Mouse (Mus musculus) midbrain, embryonic 16.5 days (tissue): ENCODE measurements around the gene Tmem232. TPM values are rescaled to one million over a fixed set of nuclear protein-coding genes. Genes with fewer than 3 reads are reported as not detected.
A peak's percentile ranks its signal among the peaks of the same experiment; 100 is the strongest.
"Not testable (repeated sequence)": the region's sequence is repeated elsewhere in the genome, so short reads cannot be mapped to it uniquely, and the experiment has no call there.

Experiments used
- ATAC-seq: fragments of 200-750 bp; cut with Nextera tagmentation; 2 replicates; pipeline ENCODE4 v1.8.0; 2017; ENCODE audit warnings: moderate TSS enrichment
- H3K27ac ChIP-seq: fragments of 300-500 bp; sonication (generic); 2 replicates; pipeline ENCODE4 v1.5.1; 2014; ENCODE audit warnings: mild to moderate bottlenecking, low read length, mixed read lengths
- H3K27me3 ChIP-seq: fragments of 300-500 bp; sonication (generic); 2 replicates; pipeline ENCODE4 v1.6.1; 2014; ENCODE audit warnings: low read depth, low read length, mixed read lengths; ENCODE audit not compliant: control insufficient read depth, insufficient read depth
- H3K36me3 ChIP-seq: fragments of 300-500 bp; sonication (generic); 2 replicates; pipeline ENCODE4 v1.6.1; 2014; ENCODE audit warnings: mild to moderate bottlenecking, low read length, moderate library complexity, mixed read lengths; ENCODE audit not compliant: control insufficient read depth, insufficient read depth
- H3K4me1 ChIP-seq: fragments of 300-500 bp; sonication (generic); 2 replicates; pipeline ENCODE4 v1.6.1; 2014; ENCODE audit warnings: mild to moderate bottlenecking, low read length, mixed read lengths; ENCODE audit not compliant: control insufficient read depth, insufficient read depth
- H3K4me2 ChIP-seq: fragments of 300-500 bp; sonication (generic); 2 replicates; pipeline ENCODE4 v1.6.1; 2014; ENCODE audit warnings: mild to moderate bottlenecking, low read length, mixed read lengths
- H3K4me3 ChIP-seq: fragments of 300-500 bp; sonication (generic); 2 replicates; pipeline ENCODE4 v1.5.1; 2014; ENCODE audit warnings: low read depth, mild to moderate bottlenecking, low read length, moderate library complexity, mixed read lengths
- H3K9ac ChIP-seq: fragments of 300-500 bp; sonication (generic); 2 replicates; pipeline ENCODE4 v1.6.1; 2014; ENCODE audit warnings: low read depth, low read length, mixed read lengths
- H3K9me3 ChIP-seq: fragments of 300-500 bp; sonication (generic); replicated peaks from 2 replicates; pipeline ENCODE4 v1.6.1; 2014; ENCODE audit warnings: mild to moderate bottlenecking, low read length, mixed read lengths; ENCODE audit not compliant: control insufficient read depth, poor library complexity, severe bottlenecking
- WGBS: fragments of 180-500 bp; shearing (Covaris S2); extraction: QIAGEN DNeasy Blood & Tissue Kit; methylation state at CpG from one replicate; pipeline ENCODE4 v1.1.7; 2014; 5-methylcytosine and 5-hydroxymethylcytosine counted together
- polyA plus RNA-seq: library from polyadenylated mRNA; unstranded; fragments of >200 nt; fragmentation: Nextera tagmentation; extraction: Ambion mirVana; gene quantifications from 2 replicates; pipeline ENCODE4 v1.2.1, GENCODE M21; 2015

Gene Tmem232
- polyA plus RNA-seq, 1 experiment from 2014 or later, result 0.92 TPM

GRCm38 (mm10) chr17:65450818-65451217 lies 89.8 kb downstream of the Tmem232 start:
- Histone ChIP-seq H3K36me3 (no peaks in the 10 kb centered on the region), H3K9me3 (no peaks in the 10 kb centered on the region), H3K4me3 (no peak overlapping the region), H3K27me3 (no peaks in the 10 kb centered on the region), H3K4me1 (no peaks in the 10 kb centered on the region), H3K4me2 (no peak overlapping the region), H3K27ac (no peak overlapping the region), H3K9ac (no peak overlapping the region)
- ATAC-seq, result no peak

GRCm38 (mm10) chr17:65437906-65438305 lies 102.7 kb downstream of the Tmem232 start:
- WGBS, result 92% methylated on average over 12 of the region's 12 CpGs
- not testable (repeated sequence) for ATAC-seq

GRCm38 (mm10) chr17:65419124-65419523 lies 121.5 kb downstream of the Tmem232 start:
- Histone ChIP-seq H3K27me3 (no peaks in the 10 kb centered on the region), H3K27ac (no peak overlapping the region), H3K4me1 (no peaks in the 10 kb centered on the region), H3K9me3 (no peaks in the 10 kb centered on the region), H3K9ac (no peak overlapping the region), H3K4me3 (no peak overlapping the region), H3K4me2 (no peak overlapping the region), H3K36me3 (no peaks in the 10 kb centered on the region)
- ATAC-seq, result no peak

More at GRCm38 (mm10) chr17:65437906-65438305, 102.7 kb downstream of the Tmem232 start:
- not testable (repeated sequence) for H3K27me3 ChIP-seq, H3K4me2 ChIP-seq, H3K4me1 ChIP-seq, H3K36me3 ChIP-seq, H3K27ac ChIP-seq, H3K4me3 ChIP-seq, H3K9ac ChIP-seq, H3K9me3 ChIP-seq

- H3K27me3 ChIP-seq, result no peaks in the 10 kb centered on the region
- peak overlapping the region; percentile 31; the same call in 1 of the 2 replicates for H3K4me2 ChIP-seq
- no peak overlapping the region for H3K4me3 ChIP-seq
- no peak for ATAC-seq
- H3K4me1 ChIP-seq, result peaks cover 7% of the 10 kb centered on the region
- no peaks in the 10 kb centered on the region for H3K36me3 ChIP-seq
- WGBS, result 11% methylated on average over 9 of the region's 9 CpGs
- no peak overlapping the region for H3K9ac ChIP-seq
- H3K27ac ChIP-seq, result no peak overlapping the region
- no peaks in the 10 kb centered on the region for H3K9me3 ChIP-seq
Measured at GRCm38 (mm10) chr17:65405309-65405708, 135.3 kb downstream of the Tmem232 start.

- Histone ChIP-seq H3K36me3 (no peaks in the 10 kb centered on the region), H3K4me1 (peaks cover 7% of the 10 kb centered on the region), H3K9ac (no peak overlapping the region), H3K27ac (no peak overlapping the region), H3K4me3 (no peak overlapping the region), H3K27me3 (no peaks in the 10 kb centered on the region), H3K9me3 (no peaks in the 10 kb centered on the region), H3K4me2 (no peak overlapping the region)
- ATAC-seq, result no peak
- 89% methylated on average over 1 of the region's 1 CpGs for WGBS
Measured at GRCm38 (mm10) chr17:65400914-65401313, 139.7 kb downstream of the Tmem232 start.

GRCm38 (mm10) chr17:65384411-65384962 lies 156.1 kb downstream of the Tmem232 start:
- 58% methylated on average over 9 of the region's 9 CpGs for WGBS
- Histone ChIP-seq H3K27me3 (no peaks in the 10 kb centered on the region), H3K9ac (no peak overlapping the region), H3K4me1 (no peaks in the 10 kb centered on the region), H3K4me3 (no peak overlapping the region), H3K9me3 (no peaks in the 10 kb centered on the region), H3K4me2 (no peak overlapping the region), H3K36me3 (no peaks in the 10 kb centered on the region), H3K27ac (no peak overlapping the region)
- ATAC-seq, result no peak

GRCm38 (mm10) chr17:65370034-65370780 lies 170.4 kb downstream of the Tmem232 start:
- Histone ChIP-seq H3K36me3 (no peaks in the 10 kb centered on the region), H3K4me3 (no peak overlapping the region), H3K4me2 (no peak overlapping the region), H3K9me3 (no peaks in the 10 kb centered on the region), H3K27ac (no peak overlapping the region), H3K27me3 (no peaks in the 10 kb centered on the region), H3K4me1 (no peaks in the 10 kb centered on the region), H3K9ac (no peak overlapping the region)
- no peak for ATAC-seq
- 48% methylated on average over 7 of the region's 7 CpGs for WGBS

- ATAC-seq, result no peak
- 53% methylated on average over 3 of the region's 3 CpGs for WGBS
- Histone ChIP-seq H3K4me2 (no peak overlapping the region), H3K4me1 (no peaks in the 10 kb centered on the region), H3K9ac (no peak overlapping the region), H3K36me3 (no peaks in the 10 kb centered on the region), H3K9me3 (no peaks in the 10 kb centered on the region), H3K4me3 (no peak overlapping the region), H3K27ac (no peak overlapping the region), H3K27me3 (no peaks in the 10 kb centered on the region)
Measured at GRCm38 (mm10) chr17:65365535-65366254, 174.9 kb downstream of the Tmem232 start.

- Histone ChIP-seq H3K36me3 (no peaks in the 10 kb centered on the region), H3K4me3 (no peak overlapping the region), H3K4me1 (no peaks in the 10 kb centered on the region), H3K27me3 (no peaks in the 10 kb centered on the region), H3K4me2 (no peak overlapping the region), H3K9me3 (no peaks in the 10 kb centered on the region), H3K9ac (no peak overlapping the region), H3K27ac (no peak overlapping the region)
- no peak for ATAC-seq
- 93% methylated on average over 8 of the region's 8 CpGs for WGBS
Measured at GRCm38 (mm10) chr17:65351836-65352235, 188.7 kb downstream of the Tmem232 start.
